ENCODE assay signal across 8 mouse cellular contexts in the genomic region with DNA sequence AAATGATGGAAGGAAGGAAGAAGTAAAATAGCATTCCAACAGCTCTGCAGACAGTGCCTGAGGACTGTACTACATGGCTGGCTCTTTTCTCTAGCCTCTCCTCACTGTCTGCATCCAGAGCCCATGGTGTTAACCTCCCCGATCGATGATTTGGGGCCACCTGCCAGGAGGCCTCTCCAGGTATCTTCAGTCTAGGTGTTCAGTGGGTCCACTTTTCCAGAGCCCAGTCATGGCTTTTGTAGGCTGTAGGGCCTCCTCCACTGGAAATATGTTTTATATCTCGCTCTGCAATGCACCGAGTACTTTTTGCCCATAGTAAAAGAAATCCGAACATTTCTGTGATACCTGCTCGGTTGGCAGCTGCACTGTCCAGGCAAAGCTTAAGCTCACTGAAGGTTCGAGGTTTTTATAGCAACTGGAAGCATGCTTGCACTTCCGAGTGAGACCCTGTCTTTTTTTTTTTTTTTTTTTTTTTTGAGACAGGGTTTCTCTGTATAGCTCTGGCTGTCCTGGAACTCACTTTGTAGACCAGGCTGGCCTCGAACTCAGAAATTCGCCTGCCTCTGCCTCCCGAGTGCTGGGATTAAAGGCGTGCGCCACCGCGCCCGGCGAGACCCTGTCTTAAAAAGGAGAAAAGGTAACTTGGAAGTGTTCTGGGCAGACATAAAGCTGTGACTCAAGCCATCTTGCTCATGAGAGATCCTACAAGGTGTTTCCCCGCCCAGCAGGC. TPM values are rescaled to one million over a fixed set of nuclear protein-coding genes. Genes with fewer than 3 reads are reported as not detected.
DNase-seq lines count a peak whose midpoint lies in the region; ATAC-seq lines count a peak whose summit lies in the region.

No protein-coding gene starts in this region.

- H3K4me1 ChIP-seq in kidney, embryonic 14.5 days (ENCODE audit: control insufficient read depth, insufficient read depth, low read length) = peaks cover 6% of the 10 kb centered on the region
- H3K4me1 ChIP-seq in embryonic facial prominence, embryonic 14.5 days (ENCODE audit: control insufficient read depth, insufficient read depth, low read length) = peaks cover 7% of the 10 kb centered on the region; the same call in 1 of the 2 replicates
- peaks cover 12% of the 10 kb centered on the region for H3K4me1 ChIP-seq in midbrain, embryonic 15.5 days

- 48% methylated on average over 15 of the region's 18 CpGs for WGBS in kidney, embryonic 14.5 days
- 55% methylated on average over 12 of the region's 18 CpGs for WGBS in embryonic facial prominence, embryonic 14.5 days
- 48% methylated on average over 18 of the region's 18 CpGs for WGBS in midbrain, embryonic 15.5 days

- no peak overlapping the region for H3K9ac ChIP-seq in kidney, embryonic 14.5 days (ENCODE audit: low read depth, low read length)
- no peak overlapping the region for H3K9ac ChIP-seq in embryonic facial prominence, embryonic 14.5 days (ENCODE audit: low read depth, low read length)
- no peak overlapping the region for H3K9ac ChIP-seq in midbrain, embryonic 15.5 days

- H3K9me3 ChIP-seq in kidney, embryonic 14.5 days (ENCODE audit: control insufficient read depth, low read length) = no peaks in the 10 kb centered on the region
- no peaks in the 10 kb centered on the region for H3K9me3 ChIP-seq in embryonic facial prominence, embryonic 14.5 days (ENCODE audit: control insufficient read depth, low read length)
- no peaks in the 10 kb centered on the region for H3K9me3 ChIP-seq in midbrain, embryonic 15.5 days

- H3K4me3 ChIP-seq in kidney, embryonic 14.5 days (ENCODE audit: low read length) = peak overlapping the region; percentile 73
- peak overlapping the region; percentile 95 for H3K4me3 ChIP-seq in embryonic facial prominence, embryonic 14.5 days (ENCODE audit: low read depth, low read length)
- H3K4me3 ChIP-seq in midbrain, embryonic 15.5 days = peak overlapping the region; percentile 90

- no peak overlapping the region for H3K27ac ChIP-seq in kidney, embryonic 14.5 days (ENCODE audit: low read depth, low read length)
- H3K27ac ChIP-seq in embryonic facial prominence, embryonic 14.5 days (replicated peaks; ENCODE audit: low read depth, low read length) = no peak overlapping the region
- H3K27ac ChIP-seq in midbrain, embryonic 15.5 days = no peak overlapping the region

- DNase-seq in kidney, adult 9 months = no peak
- no peak for DNase-seq in embryonic facial prominence, embryonic 14.5 days (ENCODE audit: low spot score)
- peak; percentile 15 for DNase-seq in induced T-regulatory cell, adult 2 months (ENCODE audit: low read depth)
- no peak for DNase-seq in adipocyte (ENCODE audit: low spot score)
- no peak for DNase-seq in cerebellum, postnatal 14 days
- DNase-seq in cerebellum, postnatal 36 days = no peak

- no peaks in the 10 kb centered on the region for H3K27me3 ChIP-seq in kidney, embryonic 14.5 days (ENCODE audit: control insufficient read depth, insufficient read depth, low read length)
- H3K27me3 ChIP-seq in embryonic facial prominence, embryonic 14.5 days (replicated peaks; ENCODE audit: control insufficient read depth, insufficient read depth, low read length) = no peaks in the 10 kb centered on the region
- H3K27me3 ChIP-seq in midbrain, embryonic 15.5 days (replicated peaks) = no peaks in the 10 kb centered on the region

- H3K36me3 ChIP-seq in kidney, embryonic 14.5 days (ENCODE audit: control insufficient read depth, insufficient read depth, low read length) = peaks cover 4% of the 10 kb centered on the region; the same call in 1 of the 2 replicates
- peaks cover 5% of the 10 kb centered on the region for H3K36me3 ChIP-seq in embryonic facial prominence, embryonic 14.5 days (ENCODE audit: control insufficient read depth, insufficient read depth, low read length)
- no peaks in the 10 kb centered on the region for H3K36me3 ChIP-seq in midbrain, embryonic 15.5 days (replicated peaks)

- ATAC-seq in kidney, embryonic 14.5 days (ENCODE audit: low FRiP score, low TSS enrichment) = no peak; the same call in none of the 2 replicates
- ATAC-seq in embryonic facial prominence, embryonic 14.5 days (ENCODE audit: low read depth) = peak; percentile 9; the same call in 1 of the 2 replicates
- peak; percentile 13; the same call in 1 of the 2 replicates for ATAC-seq in midbrain, embryonic 15.5 days (replicated peaks)

- H3K4me2 ChIP-seq in kidney, embryonic 14.5 days (replicated peaks; ENCODE audit: low read depth, low read length) = no peak overlapping the region
- H3K4me2 ChIP-seq in embryonic facial prominence, embryonic 14.5 days (ENCODE audit: low read depth, low read length) = peak overlapping the region; percentile 87
- H3K4me2 ChIP-seq in midbrain, embryonic 15.5 days = peak overlapping the region; percentile 87

RNA-seq across cellular contexts. Expression of gene Nelfcd, which starts 0.4 kb away (rescaled TPM):
- polyA plus RNA-seq in kidney, embryonic 14.5 days (2014; fragmentation: Nextera tagmentation; extraction: Ambion mirVana) = 96.8 and 139 TPM in 2 replicates
- 107 and 119 TPM in 2 replicates for polyA plus RNA-seq in embryonic facial prominence, embryonic 14.5 days (2014; fragmentation: Nextera tagmentation; extraction: Ambion mirVana)
- polyA plus RNA-seq in midbrain, embryonic 15.5 days (2015; fragmentation: Nextera tagmentation; extraction: Ambion mirVana) = 114 and 118 TPM in 2 replicates

RNA-seq across cellular contexts. Expression of gene Ctsz, which starts 23.7 kb away (rescaled TPM):
- polyA plus RNA-seq in kidney, embryonic 14.5 days (2014; fragmentation: Nextera tagmentation; extraction: Ambion mirVana) = 97.0 and 115 TPM in 2 replicates
- polyA plus RNA-seq in embryonic facial prominence, embryonic 14.5 days (2014; fragmentation: Nextera tagmentation; extraction: Ambion mirVana) = 202 and 210 TPM in 2 replicates
- 63.8 and 79.7 TPM in 2 replicates for polyA plus RNA-seq in midbrain, embryonic 15.5 days (2015; fragmentation: Nextera tagmentation; extraction: Ambion mirVana)

RNA-seq across cellular contexts. Expression of gene Tubb1, which starts 35.3 kb away (rescaled TPM):
- polyA plus RNA-seq in kidney, embryonic 14.5 days (2014; fragmentation: Nextera tagmentation; extraction: Ambion mirVana) = 0.96 and 3.2 TPM in 2 replicates
- polyA plus RNA-seq in embryonic facial prominence, embryonic 14.5 days (2014; fragmentation: Nextera tagmentation; extraction: Ambion mirVana) = 1.6 and 2.9 TPM in 2 replicates
- polyA plus RNA-seq in midbrain, embryonic 15.5 days (2015; fragmentation: Nextera tagmentation; extraction: Ambion mirVana) = 0.50 and 0.79 TPM in 2 replicates

RNA-seq across cellular contexts. Expression of gene Atp5e, which starts 48.7 kb away (rescaled TPM):
- polyA plus RNA-seq in kidney, embryonic 14.5 days (2014; fragmentation: Nextera tagmentation; extraction: Ambion mirVana) = 829 and 1,167 TPM in 2 replicates
- 834 and 939 TPM in 2 replicates for polyA plus RNA-seq in embryonic facial prominence, embryonic 14.5 days (2014; fragmentation: Nextera tagmentation; extraction: Ambion mirVana)
- 656 and 712 TPM in 2 replicates for polyA plus RNA-seq in midbrain, embryonic 15.5 days (2015; fragmentation: Nextera tagmentation; extraction: Ambion mirVana)

RNA-seq across cellular contexts. Expression of gene Prelid3b, which starts 57.7 kb away (rescaled TPM):
- polyA plus RNA-seq in kidney, embryonic 14.5 days (2014; fragmentation: Nextera tagmentation; extraction: Ambion mirVana) = 104 and 110 TPM in 2 replicates
- polyA plus RNA-seq in embryonic facial prominence, embryonic 14.5 days (2014; fragmentation: Nextera tagmentation; extraction: Ambion mirVana) = 116 and 132 TPM in 2 replicates
- polyA plus RNA-seq in midbrain, embryonic 15.5 days (2015; fragmentation: Nextera tagmentation; extraction: Ambion mirVana) = 108 and 113 TPM in 2 replicates
